Mouse (Mus musculus): Measurements from ENCODE around the gene 1700040F15Rik.
"Not testable (repeated sequence)": the region's sequence is repeated elsewhere in the genome, so short reads cannot be mapped to it uniquely, and the experiment has no call there.

The 1700040F15Rik gene

DNA sequence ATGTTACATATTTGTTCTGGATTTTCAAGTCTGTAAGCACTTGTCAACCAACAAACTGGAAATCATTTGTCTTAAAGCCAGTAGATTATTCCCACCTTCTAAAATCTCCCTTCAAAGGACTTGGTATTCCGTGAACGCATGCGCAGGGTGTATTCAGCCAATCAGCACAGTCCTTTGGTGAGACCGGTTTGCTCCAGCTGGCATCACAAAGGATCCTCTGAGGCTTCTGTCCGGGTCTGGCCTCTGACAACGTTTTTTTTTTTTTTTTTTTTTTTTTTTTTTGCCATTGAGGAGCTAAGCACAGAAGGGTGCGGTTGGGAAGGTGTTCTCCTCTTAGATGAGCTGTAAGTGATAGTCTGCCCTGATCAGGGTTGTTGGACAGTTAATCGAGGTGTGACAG lies at the start of gene 1700040F15Rik:
Gene 1700040F15Rik, plus strand, starts transcription at position 301 of the 400 bp plus-strand sequence.
- DNase-seq = not testable (repeated sequence)

All from cerebellum, adult 9-11 months (tissue).